Mouse (Mus musculus) c-Kit-negative CD71-positive TER-119-positive erythroid progenitor cells, embryonic 14.5 days (primary cell): ENCODE data around the gene Kank1.
A peak's percentile ranks its signal among the peaks of the same experiment; 100 is the strongest.

Experiments
- DNase-seq: peaks from one replicate; pipeline ENCODE4 v3.0.0-alpha.2; 2013; ENCODE audit warnings: low read depth, low spot score

The Kank1 gene

DNA sequence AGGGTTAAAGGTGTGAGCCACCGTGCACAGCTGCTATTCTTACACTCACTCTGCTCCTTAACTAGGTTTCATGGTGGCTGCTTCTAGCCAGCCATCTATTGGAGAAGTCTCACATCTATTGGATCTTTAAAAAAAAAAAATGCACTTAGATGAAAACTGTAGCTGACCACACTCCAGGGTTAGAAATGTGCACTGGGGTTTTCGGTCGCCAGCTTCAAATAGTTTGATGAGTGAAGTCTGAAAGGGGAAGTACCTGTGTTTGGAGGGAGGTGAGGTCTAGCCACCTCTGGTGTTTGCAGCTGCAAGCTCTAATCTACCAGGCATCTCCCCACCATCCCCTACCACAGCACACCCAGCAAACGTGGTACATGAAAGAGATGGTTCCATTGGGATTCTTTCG is 74.2 kb downstream of the Kank1 start:
- no peak for DNase-seq

DNA sequence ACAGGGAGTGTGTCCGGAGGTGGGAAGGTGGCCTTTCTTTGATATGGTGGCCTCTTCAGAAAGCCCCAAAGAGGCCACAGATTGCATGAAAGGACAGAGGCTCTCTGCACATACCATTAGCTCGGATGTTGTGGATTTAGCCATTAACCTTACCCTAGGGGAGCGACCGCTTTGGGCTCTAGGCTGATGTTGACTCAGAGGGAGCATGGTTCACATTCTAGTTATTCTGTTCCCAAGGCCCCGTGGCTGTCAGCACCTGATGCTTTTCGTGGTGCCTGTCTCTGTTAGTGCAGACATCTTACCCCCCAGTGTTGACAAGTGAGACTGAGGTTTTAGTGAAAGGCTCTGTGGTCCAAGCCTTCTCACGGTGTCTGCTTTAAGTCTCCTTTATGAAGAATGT is 74.9 kb downstream of the Kank1 start:
- DNase-seq, result no peak

DNA sequence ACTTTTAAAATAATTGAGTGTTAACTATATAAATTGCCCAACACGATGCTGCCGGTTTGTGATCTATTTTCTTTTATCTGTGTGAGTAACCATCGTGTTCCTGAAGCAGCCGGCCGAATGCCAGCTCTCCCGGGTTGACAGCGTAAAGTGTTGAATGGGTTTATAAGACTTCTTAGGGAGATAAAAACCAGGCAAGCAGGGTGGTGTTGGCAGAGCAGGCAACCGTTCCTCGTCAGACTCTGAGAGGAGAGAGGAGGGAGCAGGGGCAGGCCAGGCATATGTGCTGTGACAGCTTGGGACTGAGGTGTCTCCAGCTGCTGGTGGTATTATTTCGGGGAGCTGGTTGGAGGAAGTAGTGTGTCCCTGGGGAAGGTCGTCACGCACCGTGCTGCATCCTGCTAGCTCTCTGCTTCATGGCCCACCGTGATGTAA is 78.7 kb downstream of the Kank1 start:
- no peak for DNase-seq

DNA sequence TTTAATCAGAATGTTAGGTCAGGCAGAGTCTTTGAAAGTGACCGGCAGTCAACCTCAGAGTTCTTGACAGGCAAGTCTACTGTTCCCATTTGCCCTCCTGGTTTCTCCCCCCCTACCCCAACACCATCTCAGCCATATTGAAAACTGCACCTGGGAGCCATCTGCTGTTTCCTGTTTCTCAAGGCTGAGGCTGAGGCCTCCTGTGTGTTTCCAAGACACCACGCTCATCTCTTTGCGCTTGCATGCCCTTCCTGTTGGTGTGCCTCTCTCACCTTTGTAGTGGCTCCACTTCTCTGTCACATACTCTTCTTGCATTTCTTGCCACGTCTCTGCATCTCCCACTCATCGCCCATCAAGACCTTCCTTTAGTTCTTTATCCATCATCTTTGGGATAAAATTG is 79.2 kb downstream of the Kank1 start:
- no peak for DNase-seq

DNA sequence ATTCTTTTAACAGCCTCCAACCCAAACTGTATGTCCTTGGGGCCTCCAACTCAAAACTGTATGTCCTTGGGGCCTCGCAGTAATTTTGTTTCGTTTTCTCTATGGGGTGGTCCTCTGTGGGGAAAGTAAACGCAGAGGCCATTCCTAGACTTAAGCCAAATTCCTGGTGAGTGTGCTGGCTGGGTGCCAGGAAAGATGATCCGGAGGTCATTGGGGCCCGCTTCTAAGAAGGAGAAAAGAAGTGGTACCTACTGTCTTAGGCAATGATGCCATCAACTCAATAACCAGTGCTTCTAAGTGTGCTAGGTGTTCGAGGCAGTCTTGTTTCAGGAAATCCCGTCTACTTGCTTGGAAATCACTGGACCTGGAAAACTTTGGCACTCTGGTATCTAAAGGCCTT is 87.5 kb downstream of the Kank1 start:
- DNase-seq, result no peak

DNA sequence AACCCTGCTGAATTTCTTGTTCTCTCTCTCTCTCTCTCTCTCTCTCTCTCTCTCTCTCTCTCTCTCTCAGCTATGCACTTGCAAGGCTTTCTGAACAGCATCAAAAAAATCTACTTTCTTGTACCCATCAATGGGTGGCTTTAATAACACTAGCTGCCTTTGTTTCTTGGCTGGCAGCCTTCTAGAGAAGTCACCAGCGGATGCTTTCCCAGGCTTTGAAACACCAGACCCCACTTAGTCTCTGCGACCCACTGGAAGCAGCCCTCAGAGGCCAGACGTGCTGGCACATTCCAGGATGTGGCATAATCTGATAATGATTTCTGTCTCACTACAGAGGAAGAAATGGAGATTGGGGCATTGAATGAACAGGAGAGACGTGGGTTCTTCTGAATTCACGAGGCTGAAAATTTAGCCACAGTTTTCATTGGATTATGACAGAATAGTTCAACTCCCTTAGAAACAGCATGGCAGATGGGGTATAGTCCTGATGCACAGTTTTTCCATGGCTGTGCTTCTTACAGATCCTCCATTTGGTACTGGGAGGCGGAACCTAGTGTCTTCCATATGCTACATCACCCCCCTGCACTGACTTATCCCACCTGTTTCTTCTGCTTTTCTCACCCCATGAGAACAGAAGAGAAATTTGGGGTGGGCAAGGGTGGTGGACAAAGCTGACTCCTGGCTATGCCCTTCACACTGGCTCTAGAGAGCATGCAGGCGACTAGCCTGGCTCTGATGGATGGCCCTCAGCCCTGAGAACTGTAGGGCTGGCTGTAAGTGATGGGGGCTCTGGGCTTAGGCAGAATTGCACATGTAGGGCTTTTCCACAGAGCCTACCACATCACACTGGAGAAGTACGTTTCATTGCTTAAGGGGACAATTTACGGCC is 88.6 kb downstream of the Kank1 start:
- DNase-seq, result no peak

DNA sequence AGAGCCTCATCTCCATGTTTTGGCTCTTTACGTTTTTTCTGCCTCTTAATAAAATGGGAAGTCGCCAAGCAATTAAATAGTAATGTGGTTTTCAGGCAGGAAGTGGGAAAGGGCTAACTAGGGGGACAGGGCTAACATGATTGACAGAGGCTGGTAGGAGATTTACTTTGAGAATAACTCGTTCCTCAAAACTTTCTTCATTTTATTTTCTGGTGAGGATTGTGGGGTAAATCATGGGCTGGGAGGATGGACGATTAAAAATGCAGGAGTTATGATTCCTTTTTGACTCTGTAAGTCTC is 89.2 kb downstream of the Kank1 start:
- no peak for DNase-seq

DNA sequence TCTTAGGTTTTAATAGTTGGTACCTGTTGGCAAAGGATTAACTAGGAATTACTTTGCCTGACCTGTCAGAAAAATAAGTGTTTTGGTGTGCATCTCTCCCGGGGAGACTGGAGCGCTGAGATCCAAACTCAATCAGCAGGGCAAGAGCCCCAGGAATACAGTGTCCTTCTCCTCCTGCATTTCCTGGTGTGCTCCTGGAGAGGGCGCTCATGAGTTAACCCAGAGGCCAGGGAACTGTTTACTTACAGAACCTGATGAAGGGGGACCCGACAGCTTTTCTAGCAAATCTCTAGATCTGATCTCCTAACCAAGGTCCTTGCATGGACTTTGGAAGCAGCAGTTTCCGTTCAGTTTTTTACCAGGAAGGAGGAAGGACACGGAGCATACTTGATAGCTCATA is 90.9 kb downstream of the Kank1 start:
- no peak for DNase-seq

DNA sequence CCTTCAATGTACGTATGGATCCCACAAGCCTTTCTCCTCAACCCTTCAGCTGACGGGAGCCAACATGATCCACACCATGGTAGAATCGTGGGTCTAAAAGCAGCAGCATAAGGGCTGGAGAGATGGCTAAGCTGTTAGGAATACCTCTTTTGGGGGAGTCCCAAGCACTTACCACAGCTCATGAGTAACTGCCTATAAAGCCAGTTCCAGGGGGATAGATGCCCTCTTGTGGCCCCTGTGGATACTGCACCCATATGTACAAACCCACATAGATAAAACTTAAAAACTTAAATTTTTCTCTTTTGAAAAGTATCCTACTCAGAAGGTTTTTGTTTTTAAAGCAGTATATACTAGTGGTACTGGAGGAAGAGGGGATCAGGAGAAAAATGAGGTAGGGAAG is 97.6 kb downstream of the Kank1 start:
- DNase-seq, result peak; percentile 9

DNA sequence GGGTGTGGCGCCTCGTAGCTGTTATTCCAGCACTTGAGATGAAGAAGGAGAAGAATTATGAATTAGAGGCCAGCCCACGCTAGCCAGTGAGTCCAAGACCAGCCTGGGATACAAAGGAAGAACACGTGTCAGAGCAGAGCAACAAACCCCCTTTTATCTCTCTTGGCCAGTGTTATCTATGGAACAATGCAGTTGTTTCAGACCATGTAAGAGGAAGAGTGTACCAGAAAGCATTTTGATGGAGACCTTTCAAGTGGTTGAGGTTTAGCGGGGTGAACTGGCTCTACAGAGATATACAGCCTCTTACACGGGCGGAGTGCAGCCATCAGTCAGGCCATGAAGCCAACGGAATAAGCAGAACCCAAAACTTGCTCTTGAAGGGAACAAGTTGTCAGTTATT is 100.0 kb downstream of the Kank1 start:
- DNase-seq, result no peak

DNA sequence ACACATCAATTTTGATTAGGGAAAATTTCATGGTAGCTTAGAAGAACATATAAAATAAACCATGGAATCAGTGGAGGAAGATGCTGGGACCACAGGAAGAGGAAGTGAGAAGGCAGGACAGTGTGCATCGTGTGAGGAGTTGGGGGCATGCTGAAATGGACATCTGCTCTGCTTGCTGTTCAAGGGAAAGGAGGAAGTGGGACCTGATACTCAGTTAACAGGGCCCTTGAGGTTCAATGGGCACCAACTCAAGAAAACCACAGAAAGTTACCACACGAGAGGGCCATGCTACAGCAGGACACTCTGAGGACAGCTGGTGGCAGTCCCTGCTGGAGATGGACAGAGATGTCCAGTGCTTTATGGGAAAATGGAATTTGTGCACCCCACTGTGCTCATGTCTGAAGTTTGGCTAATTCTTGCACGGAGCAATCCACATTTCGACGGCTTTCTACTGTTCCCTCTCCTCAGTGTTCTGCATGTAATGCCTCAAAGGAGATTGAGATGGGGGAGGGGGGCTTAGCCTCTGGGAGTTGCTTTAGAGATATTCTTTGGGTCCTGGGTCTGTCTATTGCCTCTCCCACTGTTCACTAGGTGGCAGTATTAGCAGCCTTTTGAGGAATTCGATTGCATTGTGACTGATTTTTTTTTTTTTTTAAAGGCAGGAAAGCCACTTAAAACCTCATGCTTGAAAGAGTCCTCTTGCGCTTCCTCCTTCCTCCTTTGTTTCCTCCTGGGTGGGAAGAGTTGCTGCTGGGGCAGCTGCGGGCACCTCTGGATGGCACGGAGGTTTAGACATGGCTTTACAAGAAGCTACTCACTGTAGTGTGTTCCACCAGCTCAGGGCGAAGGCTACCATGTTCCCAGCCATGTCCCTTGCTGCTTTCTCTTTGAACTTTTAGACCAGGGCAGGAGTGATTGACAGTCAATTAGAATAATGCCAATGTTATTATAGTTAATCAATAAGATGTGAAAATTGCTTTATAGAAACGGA is 104.2 kb downstream of the Kank1 start:
- no peak for DNase-seq

DNA sequence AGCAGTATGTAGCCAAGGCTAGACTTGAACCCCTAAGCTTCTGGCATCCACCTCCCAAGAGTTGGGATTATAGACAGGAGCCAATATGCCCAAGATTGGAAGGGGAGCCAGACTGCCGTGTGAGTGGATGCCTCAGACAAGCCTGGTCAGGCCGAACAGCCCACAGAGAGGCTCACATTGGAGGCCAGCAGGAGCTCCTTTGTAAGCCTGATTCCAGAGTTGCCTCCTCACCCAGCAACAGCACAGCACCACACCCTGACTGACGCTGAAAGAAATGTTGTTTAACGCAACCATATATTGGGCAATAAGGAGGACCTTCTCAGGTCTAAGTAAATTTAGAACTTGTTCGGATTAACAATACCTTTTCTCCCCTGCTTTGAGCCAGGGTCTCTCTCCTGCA is 105.3 kb downstream of the Kank1 start:
- no peak for DNase-seq

DNA sequence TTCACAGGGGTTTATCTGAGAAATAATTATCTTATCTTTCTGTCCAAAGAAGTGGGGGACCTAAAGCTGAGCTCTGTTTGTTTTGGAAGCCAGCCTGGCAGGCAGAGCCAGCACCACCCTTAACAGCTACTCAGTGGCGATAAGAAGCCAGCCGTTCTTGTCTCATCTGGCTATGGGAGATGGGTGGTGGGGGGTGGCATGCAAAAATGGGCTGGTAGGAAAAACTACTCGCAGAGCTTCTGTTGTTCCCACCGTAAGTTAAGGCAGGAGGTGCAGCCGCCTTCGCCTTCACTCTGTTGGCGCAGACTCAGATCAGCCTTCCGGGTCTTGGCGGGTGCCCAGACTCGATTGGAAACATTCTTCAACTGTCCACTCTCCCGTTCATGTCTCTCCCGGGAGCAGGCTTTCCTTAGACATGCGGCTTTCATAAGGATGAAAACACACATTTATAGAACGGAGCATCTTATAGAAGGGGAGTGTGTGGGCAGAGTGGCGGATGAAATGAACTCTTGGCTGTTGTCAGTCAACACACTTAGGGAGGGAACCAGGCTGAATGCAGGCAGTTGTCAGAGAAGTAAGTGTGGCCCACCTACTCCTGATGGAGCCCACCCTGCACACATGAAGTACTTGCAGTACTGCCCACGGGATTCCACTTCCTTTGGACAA is 107.0 kb downstream of the Kank1 start:
- no peak for DNase-seq

DNA sequence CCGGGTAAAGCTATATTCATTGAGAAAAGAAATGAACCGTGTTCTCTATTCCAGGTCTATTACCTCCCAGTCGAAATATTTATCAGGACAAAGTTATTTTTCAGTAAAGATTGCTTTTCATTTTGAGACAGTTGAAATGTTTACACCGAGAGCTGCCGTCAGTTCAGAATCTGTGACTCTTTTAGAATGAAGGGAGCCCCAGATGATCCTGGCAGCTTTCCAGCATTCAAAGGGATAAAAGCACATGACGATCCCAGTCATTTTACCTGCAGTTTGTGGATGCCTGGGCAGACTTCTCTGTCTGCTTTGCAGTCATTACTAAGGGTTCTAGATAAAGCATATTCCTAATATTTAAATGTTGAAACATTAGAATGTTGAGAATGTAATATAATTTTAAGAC is 107.6 kb downstream of the Kank1 start:
- DNase-seq, result no peak

DNA sequence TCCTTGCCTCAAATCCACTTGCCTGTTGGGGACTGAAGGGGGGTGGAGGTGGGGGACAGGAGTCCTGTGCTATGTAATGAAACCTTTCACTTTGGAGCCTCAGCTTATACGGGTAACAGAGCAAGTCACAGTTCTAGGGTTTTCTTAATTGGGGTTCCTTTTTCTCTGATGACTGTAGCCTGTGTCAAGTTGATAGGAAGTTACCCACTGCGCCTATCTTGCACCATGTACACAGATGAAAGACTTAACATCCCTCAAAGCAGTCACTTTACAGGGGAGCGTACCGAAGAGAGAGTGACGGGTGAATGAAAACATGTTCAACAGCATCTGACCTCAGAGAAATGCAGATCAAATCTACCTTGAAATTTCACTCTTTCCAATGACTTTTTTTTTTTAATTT is 109.2 kb downstream of the Kank1 start:
- no peak for DNase-seq

DNA sequence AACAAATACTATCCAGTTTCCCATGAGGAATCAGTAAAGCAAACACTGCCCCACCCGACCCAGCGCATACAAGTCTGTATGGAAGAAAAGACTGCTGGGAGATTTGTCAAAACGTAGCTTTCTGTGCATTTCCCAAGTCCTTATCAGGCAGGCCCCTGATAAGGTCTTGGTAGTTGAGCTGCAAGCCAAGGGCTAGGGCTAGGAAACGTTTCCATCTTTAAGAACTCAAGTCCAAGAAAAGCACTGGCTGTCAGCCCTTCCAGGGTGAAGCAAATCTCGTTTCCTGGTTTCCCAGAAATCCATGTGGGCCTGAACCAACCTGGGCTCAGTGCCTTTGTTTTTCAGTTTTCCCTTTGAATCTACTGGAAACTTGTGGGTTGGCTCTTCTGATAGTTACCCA is 110.7 kb downstream of the Kank1 start:
- DNase-seq, result no peak

DNA sequence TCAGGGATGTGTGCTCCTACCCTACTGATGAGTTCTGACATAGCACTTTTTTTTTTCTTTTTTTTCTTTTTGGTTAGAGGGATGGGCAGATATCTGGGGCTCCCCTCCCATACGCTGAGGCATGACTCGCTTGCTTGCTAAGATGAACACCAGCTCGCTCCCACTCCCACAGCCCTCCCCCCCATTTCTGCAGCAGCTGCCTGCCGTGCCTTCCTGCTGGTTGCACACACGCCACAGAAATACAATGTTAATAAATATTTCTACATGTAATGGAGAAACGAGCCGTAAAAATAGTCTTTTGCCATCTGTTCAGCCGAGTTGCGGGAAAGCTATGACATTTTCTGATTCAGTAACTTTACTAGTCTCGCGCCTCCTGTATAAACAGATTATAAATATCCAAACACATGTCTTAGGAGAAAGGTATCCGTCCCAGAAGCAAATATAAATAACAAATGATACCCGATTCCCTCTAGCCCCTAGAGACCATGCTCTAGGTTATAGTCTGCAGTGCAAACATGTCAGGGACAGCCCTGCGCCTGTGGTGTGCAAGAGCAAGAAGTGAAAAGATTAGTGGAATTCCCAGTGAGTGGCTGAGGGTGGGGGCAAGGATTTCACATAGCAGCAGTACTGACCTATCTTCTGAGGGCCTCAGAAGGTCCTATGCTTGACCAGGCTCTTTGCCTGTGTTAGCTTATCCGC is 114.6 kb downstream of the Kank1 start:
- DNase-seq, result no peak

DNA sequence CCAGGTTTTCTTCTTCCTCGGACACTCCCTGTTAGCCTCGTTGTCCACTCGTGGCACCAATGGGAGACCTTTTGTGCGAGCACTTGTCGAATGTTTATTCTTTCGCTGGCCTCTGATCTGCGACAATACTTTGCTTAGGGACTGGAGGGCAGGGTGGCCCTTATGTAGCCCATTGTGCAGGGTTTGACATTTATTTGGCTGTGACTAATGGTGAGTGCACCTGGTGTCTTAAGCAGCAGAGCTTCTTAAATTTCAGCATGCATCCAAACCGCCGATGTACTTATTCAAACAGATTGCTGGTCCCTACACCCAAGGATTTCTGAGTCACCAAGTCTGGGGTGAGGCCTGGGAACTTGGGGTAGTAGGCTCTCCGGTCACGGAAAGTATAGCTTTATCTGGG is 120.3 kb downstream of the Kank1 start:
- no peak for DNase-seq

DNA sequence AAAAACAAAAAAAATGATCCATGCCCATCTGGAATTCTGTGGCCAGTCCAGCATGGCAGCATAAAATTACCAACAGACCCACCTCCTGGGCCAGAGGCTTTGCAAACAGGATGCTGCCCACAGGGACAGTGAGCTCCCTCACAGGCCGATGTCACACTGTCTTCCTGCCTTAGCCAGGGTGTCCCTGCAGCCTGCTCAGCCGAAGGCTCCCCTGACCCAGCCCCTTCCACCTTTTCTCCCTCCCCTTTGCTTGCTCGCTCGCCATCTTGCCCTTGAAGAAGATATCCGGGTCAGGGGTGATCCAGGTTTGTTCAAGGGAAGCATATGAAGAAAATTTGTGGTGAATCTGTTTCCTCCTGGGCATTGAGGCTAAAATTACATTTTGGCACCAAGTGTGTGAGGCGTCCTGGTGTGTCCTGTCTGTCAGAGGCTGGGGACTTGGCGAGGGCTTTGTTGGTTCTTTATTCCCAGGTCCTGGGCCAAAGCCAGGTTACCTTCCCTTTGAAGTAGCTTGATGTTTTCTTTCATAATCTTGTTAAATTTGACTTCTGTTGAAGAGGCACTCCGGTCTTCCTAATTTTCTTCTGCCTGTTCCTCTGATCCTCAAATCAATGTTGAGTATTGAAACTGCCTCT is 121.8 kb downstream of the Kank1 start:
- DNase-seq, result no peak

DNA sequence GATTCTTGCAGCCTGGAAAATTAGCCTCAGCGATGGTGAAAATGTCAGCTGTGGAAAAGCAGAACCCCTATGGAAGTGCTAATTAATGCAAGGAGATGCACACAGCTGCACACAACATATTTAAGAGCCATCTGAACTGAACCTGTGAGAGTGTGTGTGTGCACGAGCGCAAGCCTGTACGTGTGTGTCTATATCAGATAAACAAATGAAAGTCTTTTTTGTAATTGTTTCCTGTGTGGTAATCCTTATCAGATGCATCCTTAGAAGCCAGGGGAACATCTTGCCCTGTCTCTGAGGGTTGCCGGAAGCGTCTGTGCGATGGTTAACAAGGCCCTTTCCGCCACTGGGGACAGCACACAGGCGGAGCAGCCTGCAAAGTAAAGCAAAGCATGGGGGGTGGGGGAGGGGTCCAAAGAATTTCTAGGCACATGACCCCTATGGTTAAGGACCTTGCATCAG is 123.8 kb downstream of the Kank1 start:
- no peak for DNase-seq

DNA sequence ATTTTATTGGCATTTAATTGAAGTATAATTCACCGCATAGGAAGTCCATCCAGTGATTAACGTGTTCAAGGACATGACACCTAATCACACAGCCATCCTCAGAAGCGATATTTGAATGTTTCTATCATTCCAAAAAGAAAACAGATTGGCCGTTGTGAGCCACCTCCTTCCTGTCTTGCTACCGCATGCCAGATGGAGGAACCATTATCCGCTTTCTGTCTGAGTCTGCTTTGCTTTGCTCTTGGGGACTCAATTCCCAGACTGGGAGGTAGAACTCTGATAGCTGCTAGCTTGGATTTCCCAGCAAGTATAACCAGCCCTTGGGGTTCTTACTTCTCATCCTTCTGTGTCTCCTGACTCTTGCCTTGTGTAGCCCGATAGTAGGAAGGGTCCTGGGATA is 125.2 kb downstream of the Kank1 start:
- no peak for DNase-seq
